Mouse (Mus musculus): ENCODE data around the gene Mnd1.

DNA sequence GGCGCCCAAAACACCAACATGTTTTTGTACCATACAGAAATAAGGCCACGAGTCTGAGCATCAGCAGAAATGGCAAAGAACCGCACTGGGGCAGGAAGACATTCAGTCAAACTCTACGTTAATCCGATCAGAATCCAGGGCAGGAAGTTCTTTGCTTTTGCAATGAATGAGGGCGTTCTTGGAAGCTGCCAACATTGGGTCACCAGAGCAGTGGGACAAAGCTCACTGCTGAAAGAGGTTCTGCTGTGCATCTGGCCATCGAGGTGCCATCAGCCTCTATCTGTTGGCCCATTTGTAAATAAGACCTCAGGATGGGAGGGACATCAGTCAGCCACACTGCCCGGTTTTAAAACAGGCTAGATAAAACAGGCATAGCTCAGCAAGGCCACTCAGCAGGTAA lies 25.5 kb upstream of the Mnd1 start:
- TF ChIP-seq CTCF (IDR thresholded peaks at IDR 0.05; ENCODE audit: low read depth) (no peak), EP300 (optimal IDR thresholded peaks at IDR 0.05) (no peak)
